Mouse (Mus musculus) heart, adult 2 months (tissue): ENCODE measurements around the gene Krcc1.

Source experiments
- CTCF ChIP-seq: fragments of 200-600 bp; IDR thresholded peaks from 2 replicates; pipeline ENCODE4 v1.8.1; 2022; ENCODE audit warnings: antibody characterized with exemption, mild to moderate bottlenecking, moderate library complexity
- EP300 ChIP-seq: fragments of 200-500 bp; IDR thresholded peaks from 2 replicates; pipeline ENCODE4 v1.6.1; 2011; ENCODE audit warnings: low read depth, low read length, control low read depth; ENCODE audit not compliant: insufficient read depth
- POLR2A ChIP-seq: fragments of 200-500 bp; IDR thresholded peaks from 2 replicates; pipeline ENCODE4 v1.6.1; 2011; ENCODE audit warnings: mild to moderate bottlenecking, low read depth, low read length, control low read depth; ENCODE audit not compliant: insufficient read depth

- no peak for TF ChIP-seq POLR2A
- no peak for TF ChIP-seq CTCF
- TF ChIP-seq EP300, result no peak
Measured at GRCm38 (mm10) chr6:71293509-71293908, 22.0 kb downstream of the Krcc1 start.
